Mouse (Mus musculus) heart, embryonic 10.5 days (tissue): ENCODE data around the gene Kctd6. TPM values are rescaled to one million over a fixed set of nuclear protein-coding genes. Genes with fewer than 3 reads are reported as not detected.

Experiments used
- DNase-seq: peaks from one replicate; pipeline ENCODE4 v3.0.0-alpha.2; 2017; ENCODE audit warnings: low spot score
- H3K27ac ChIP-seq: fragments of 300-500 bp; sonication (generic); 2 replicates; pipeline ENCODE4 v1.5.1; 2016; ENCODE audit warnings: mild to moderate bottlenecking
- H3K27me3 ChIP-seq: fragments of 300-500 bp; sonication (generic); 2 replicates; pipeline ENCODE4 v1.6.1; 2016; ENCODE audit warnings: mild to moderate bottlenecking; ENCODE audit not compliant: poor library complexity, insufficient read depth, severe bottlenecking
- H3K36me3 ChIP-seq: fragments of 300-500 bp; sonication (generic); 2 replicates; pipeline ENCODE4 v1.6.1; 2016; ENCODE audit warnings: mild to moderate bottlenecking, moderate library complexity
- H3K4me1 ChIP-seq: fragments of 300-500 bp; sonication (generic); 2 replicates; pipeline ENCODE4 v1.6.1; 2016; ENCODE audit warnings: mild to moderate bottlenecking
- H3K4me3 ChIP-seq: fragments of 300-500 bp; sonication (generic); 2 replicates; pipeline ENCODE4 v1.5.1; 2016; ENCODE audit warnings: mild to moderate bottlenecking, moderate library complexity
- H3K9me3 ChIP-seq: fragments of 300-500 bp; sonication (generic); 2 replicates; pipeline ENCODE4 v1.6.1; 2016; ENCODE audit warnings: mild to moderate bottlenecking, moderate library complexity
- WGBS: fragments of 180-500 bp; shearing (Covaris S2); methylation state at CpG from one replicate; pipeline ENCODE4 v1.1.7; 2016; 5-methylcytosine and 5-hydroxymethylcytosine counted together
- polyA plus RNA-seq: library from polyadenylated mRNA; unstranded; fragments of >200 nt; fragmentation: Nextera tagmentation; extraction: Ambion mirVana; gene quantifications from 2 replicates; pipeline ENCODE4 v1.2.1, GENCODE M21; 2016

Gene Kctd6
- polyA plus RNA-seq, 1 experiment from 2014 or later = 3.5 TPM

GRCm38 (mm10) chr14:8243136-8243888 is 29.4 kb downstream of the Kctd6 start:
- Histone ChIP-seq H3K4me3 (no peak overlapping the region), H3K27me3 (no peaks in the 10 kb centered on the region), H3K4me1 (0 out of 2 replicates have a peak, but pooled peaks cover 6% of the 10 kb centered on the region), H3K36me3 (no peaks in the 10 kb centered on the region), H3K27ac (peak overlapping the region; percentile 57; the same call in 1 of the 2 replicates), H3K9me3 (no peaks in the 10 kb centered on the region)
- WGBS = 66% methylated on average over 8 of the region's 8 CpGs
- no peak for DNase-seq

- H3K36me3 ChIP-seq = no peaks in the 10 kb centered on the region
- H3K4me3 ChIP-seq = no peak overlapping the region
- DNase-seq = no peak
- no peaks in the 10 kb centered on the region for H3K9me3 ChIP-seq
- H3K27ac ChIP-seq = no peak overlapping the region
- H3K27me3 ChIP-seq = no peaks in the 10 kb centered on the region
- WGBS = 64% methylated on average over 5 of the region's 5 CpGs
- 0 out of 2 replicates have a peak, but pooled peaks cover 6% of the 10 kb centered on the region for H3K4me1 ChIP-seq
These were observed 30.3 kb downstream of the Kctd6 start for GRCm38 (mm10) chr14:8244211-8244611.

GRCm38 (mm10) chr14:8246878-8247277 is 32.9 kb downstream of the Kctd6 start:
- H3K4me3 ChIP-seq = no peak overlapping the region
- WGBS = 79% methylated on average over 8 of the region's 8 CpGs
- H3K9me3 ChIP-seq = no peaks in the 10 kb centered on the region
- H3K36me3 ChIP-seq = no peaks in the 10 kb centered on the region
- DNase-seq = no peak
- no peak overlapping the region for H3K27ac ChIP-seq
- no peaks in the 10 kb centered on the region for H3K27me3 ChIP-seq
- 0 out of 2 replicates have a peak, but pooled peaks cover 9% of the 10 kb centered on the region for H3K4me1 ChIP-seq

- H3K36me3 ChIP-seq = no peaks in the 10 kb centered on the region
- H3K27ac ChIP-seq = no peak overlapping the region
- 77% methylated on average over 1 of the region's 1 CpGs for WGBS
- H3K4me1 ChIP-seq = 0 out of 2 replicates have a peak, but pooled peaks cover 3% of the 10 kb centered on the region
- no peaks in the 10 kb centered on the region for H3K9me3 ChIP-seq
- 0 out of 2 replicates have a peak, but pooled peaks cover 5% of the 10 kb centered on the region for H3K27me3 ChIP-seq
- no peak for DNase-seq
- H3K4me3 ChIP-seq = no peak overlapping the region
These were observed 35.3 kb downstream of the Kctd6 start for GRCm38 (mm10) chr14:8249206-8249605.

GRCm38 (mm10) chr14:8250141-8250871 is 36.4 kb downstream of the Kctd6 start:
- H3K27ac ChIP-seq = no peak overlapping the region
- H3K9me3 ChIP-seq = no peaks in the 10 kb centered on the region
- no peaks in the 10 kb centered on the region for H3K36me3 ChIP-seq
- DNase-seq = no peak
- WGBS = 65% methylated on average over 9 of the region's 9 CpGs
- H3K27me3 ChIP-seq = 0 out of 2 replicates have a peak, but pooled peaks cover 5% of the 10 kb centered on the region
- 0 out of 2 replicates have a peak, but pooled peaks cover 3% of the 10 kb centered on the region for H3K4me1 ChIP-seq
- H3K4me3 ChIP-seq = no peak overlapping the region

- H3K9me3 ChIP-seq = no peaks in the 10 kb centered on the region
- H3K4me1 ChIP-seq = 0 out of 2 replicates have a peak, but pooled peaks cover 3% of the 10 kb centered on the region
- no peak overlapping the region for H3K4me3 ChIP-seq
- WGBS = 87% methylated on average over 8 of the region's 8 CpGs
- no peaks in the 10 kb centered on the region for H3K36me3 ChIP-seq
- no peak for DNase-seq
- no peak overlapping the region for H3K27ac ChIP-seq
- H3K27me3 ChIP-seq = peaks cover 6% of the 10 kb centered on the region; the same call in 1 of the 2 replicates
These were observed 37.5 kb downstream of the Kctd6 start for GRCm38 (mm10) chr14:8251330-8251885.

- H3K36me3 ChIP-seq = no peaks in the 10 kb centered on the region
- H3K27me3 ChIP-seq = peaks cover 25% of the 10 kb centered on the region; the same call in 1 of the 2 replicates
- peaks cover 8% of the 10 kb centered on the region; the same call in 1 of the 2 replicates for H3K4me1 ChIP-seq
- no peaks in the 10 kb centered on the region for H3K9me3 ChIP-seq
- H3K27ac ChIP-seq = no peak overlapping the region
- no peak overlapping the region for H3K4me3 ChIP-seq
- WGBS = 62% methylated on average over 7 of the region's 7 CpGs
- DNase-seq = no peak
These were observed 41.3 kb downstream of the Kctd6 start for GRCm38 (mm10) chr14:8255076-8255729.

GRCm38 (mm10) chr14:8256072-8256471 is 42.1 kb downstream of the Kctd6 start:
- H3K4me3 ChIP-seq = no peak overlapping the region
- no peak for DNase-seq
- WGBS = 68% methylated on average over 6 of the region's 6 CpGs

GRCm38 (mm10) chr14:8256881-8257280 is 42.9 kb downstream of the Kctd6 start:
- peaks cover 25% of the 10 kb centered on the region; the same call in 1 of the 2 replicates for H3K27me3 ChIP-seq
- WGBS = 71% methylated on average over 5 of the region's 5 CpGs
- no peak overlapping the region for H3K4me3 ChIP-seq
- peaks cover 5% of the 10 kb centered on the region; the same call in 1 of the 2 replicates for H3K4me1 ChIP-seq
- DNase-seq = no peak
- no peaks in the 10 kb centered on the region for H3K36me3 ChIP-seq
- H3K27ac ChIP-seq = no peak overlapping the region
- H3K9me3 ChIP-seq = no peaks in the 10 kb centered on the region

More at GRCm38 (mm10) chr14:8256072-8256471, 42.1 kb downstream of the Kctd6 start:
- H3K27ac ChIP-seq = no peak overlapping the region
- H3K4me1 ChIP-seq = peaks cover 5% of the 10 kb centered on the region; the same call in 1 of the 2 replicates
- peaks cover 25% of the 10 kb centered on the region; the same call in 1 of the 2 replicates for H3K27me3 ChIP-seq
- no peaks in the 10 kb centered on the region for H3K36me3 ChIP-seq
- no peaks in the 10 kb centered on the region for H3K9me3 ChIP-seq

GRCm38 (mm10) chr14:8257521-8258334 is 43.8 kb downstream of the Kctd6 start:
- no peak overlapping the region for H3K4me3 ChIP-seq
- H3K27ac ChIP-seq = no peak overlapping the region
- H3K27me3 ChIP-seq = peaks cover 23% of the 10 kb centered on the region; the same call in 1 of the 2 replicates
- no peak for DNase-seq
- peaks cover 5% of the 10 kb centered on the region; the same call in 1 of the 2 replicates for H3K4me1 ChIP-seq
- H3K9me3 ChIP-seq = no peaks in the 10 kb centered on the region
- WGBS = 47% methylated on average over 7 of the region's 7 CpGs
- H3K36me3 ChIP-seq = no peaks in the 10 kb centered on the region

- Histone ChIP-seq H3K36me3 (no peaks in the 10 kb centered on the region), H3K9me3 (no peaks in the 10 kb centered on the region), H3K27me3 (peaks cover 20% of the 10 kb centered on the region; the same call in 1 of the 2 replicates), H3K4me3 (no peak overlapping the region), H3K4me1 (peaks cover 5% of the 10 kb centered on the region; the same call in 1 of the 2 replicates), H3K27ac (no peak overlapping the region)
- DNase-seq = no peak
- 39% methylated on average over 3 of the region's 3 CpGs for WGBS
These were observed 44.3 kb downstream of the Kctd6 start for GRCm38 (mm10) chr14:8258335-8258627.

GRCm38 (mm10) chr14:8258752-8259151 is 44.8 kb downstream of the Kctd6 start:
- Histone ChIP-seq H3K4me1 (peaks cover 5% of the 10 kb centered on the region; the same call in 1 of the 2 replicates), H3K27ac (no peak overlapping the region), H3K9me3 (no peaks in the 10 kb centered on the region), H3K27me3 (peaks cover 20% of the 10 kb centered on the region; the same call in 1 of the 2 replicates), H3K36me3 (no peaks in the 10 kb centered on the region), H3K4me3 (no peak overlapping the region)
- WGBS = 76% methylated on average over 3 of the region's 3 CpGs
- no peak for DNase-seq
